Mouse (Mus musculus) CD4-positive, CD25-positive, alpha-beta regulatory T cell, adult 4 months (primary cell): ENCODE data around the gene Lefty2. TPM values are rescaled to one million over a fixed set of nuclear protein-coding genes. Genes with fewer than 3 reads are reported as not detected.
"Not testable (repeated sequence)": the region's sequence is repeated elsewhere in the genome, so short reads cannot be mapped to it uniquely, and the experiment has no call there.

Experiments used
- ATAC-seq: one replicate; pipeline ENCODE4 v1.8.0; 2017
- polyA plus RNA-seq, 2 experiments: library from polyadenylated mRNA; unstranded; fragments of 100-300 nt; shearing (Covaris generic); gene quantifications; one replicate each; pipeline ENCODE4 v1.2.1; 2017

Gene Lefty2
- not detected for polyA plus RNA-seq

- ATAC-seq = no peak
These were observed at the start of gene Lefty2 for GRCm38 (mm10) chr1:180892808-180893207. Gene Lefty2, plus strand, starts transcription at chr1:180893108.

GRCm38 (mm10) chr1:180848114-180848510 lies 44.8 kb upstream of the Lefty2 start:
- ATAC-seq = peak; percentile 60

- peak; percentile 12 for ATAC-seq
These were observed 44.2 kb upstream of the Lefty2 start for GRCm38 (mm10) chr1:180848511-180849241.

- no peak for ATAC-seq
These were observed 43.1 kb upstream of the Lefty2 start for GRCm38 (mm10) chr1:180849701-180850301.

GRCm38 (mm10) chr1:180850316-180851270 lies 42.3 kb upstream of the Lefty2 start, which contains the start of gene Sde2:
Gene Sde2, plus strand, starts transcription at chr1:180851127.
- peak; percentile 86 for ATAC-seq

GRCm38 (mm10) chr1:180858763-180859162 lies 34.1 kb upstream of the Lefty2 start:
- no peak for ATAC-seq

- ATAC-seq = no peak
These were observed 32.9 kb upstream of the Lefty2 start for GRCm38 (mm10) chr1:180860030-180860429.

GRCm38 (mm10) chr1:180863606-180864005 lies 29.3 kb upstream of the Lefty2 start:
- peak; percentile 85 for ATAC-seq

GRCm38 (mm10) chr1:180866001-180866400 lies 26.9 kb upstream of the Lefty2 start:
- ATAC-seq = no peak

GRCm38 (mm10) chr1:180870122-180870650 lies 22.7 kb upstream of the Lefty2 start:
- ATAC-seq = no peak

GRCm38 (mm10) chr1:180873861-180874484 lies 18.9 kb upstream of the Lefty2 start:
- ATAC-seq = peak; percentile 71

- no peak for ATAC-seq
These were observed 18.3 kb upstream of the Lefty2 start for GRCm38 (mm10) chr1:180874615-180875014.

GRCm38 (mm10) chr1:180875126-180875525 lies 17.8 kb upstream of the Lefty2 start:
- no peak for ATAC-seq

- no peak for ATAC-seq
These were observed 15.4 kb upstream of the Lefty2 start for GRCm38 (mm10) chr1:180877466-180877865.

- ATAC-seq = no peak
These were observed 11.1 kb upstream of the Lefty2 start for GRCm38 (mm10) chr1:180881768-180882167.

- ATAC-seq = no peak
These were observed 9.2 kb upstream of the Lefty2 start for GRCm38 (mm10) chr1:180883731-180884130.

GRCm38 (mm10) chr1:180884484-180884883 lies 8.4 kb upstream of the Lefty2 start:
- ATAC-seq = no peak

GRCm38 (mm10) chr1:180888556-180889042 lies 4.3 kb upstream of the Lefty2 start:
- ATAC-seq = no peak

GRCm38 (mm10) chr1:180889172-180889571 lies 3.7 kb upstream of the Lefty2 start:
- no peak for ATAC-seq

- no peak for ATAC-seq
These were observed 3.1 kb upstream of the Lefty2 start for GRCm38 (mm10) chr1:180889841-180890240.

- ATAC-seq = not testable (repeated sequence)
These were observed 1.4 kb downstream of the Lefty2 start for GRCm38 (mm10) chr1:180894088-180894987.
